Mouse (Mus musculus) liver, adult 2 months (tissue): ENCODE results near the gene Itgb1.
A peak's percentile ranks its signal among the peaks of the same experiment; 100 is the strongest.

Source experiments
- CTCF ChIP-seq: fragments of 200-500 bp; IDR thresholded peaks from 2 replicates; pipeline ENCODE4 v1.5.1; 2011; ENCODE audit warnings: low read depth, low read length, control low read depth
- POLR2A ChIP-seq: fragments of 200-500 bp; IDR thresholded peaks from 2 replicates; pipeline ENCODE4 v1.6.1; 2011; ENCODE audit warnings: low read length, control low read depth; ENCODE audit not compliant: insufficient read depth; ENCODE audit errors: extremely low read depth

- TF ChIP-seq CTCF (peak; percentile 81), POLR2A (no peak)
Measured at GRCm38 (mm10) chr8:128709261-128709660, 23.8 kb downstream of the Itgb1 start.
